Mouse (Mus musculus): ENCODE results near the gene Prpf8.
"Not testable (repeated sequence)": the region's sequence is repeated elsewhere in the genome, so short reads cannot be mapped to it uniquely, and the experiment has no call there.

Gene Prpf8

DNA sequence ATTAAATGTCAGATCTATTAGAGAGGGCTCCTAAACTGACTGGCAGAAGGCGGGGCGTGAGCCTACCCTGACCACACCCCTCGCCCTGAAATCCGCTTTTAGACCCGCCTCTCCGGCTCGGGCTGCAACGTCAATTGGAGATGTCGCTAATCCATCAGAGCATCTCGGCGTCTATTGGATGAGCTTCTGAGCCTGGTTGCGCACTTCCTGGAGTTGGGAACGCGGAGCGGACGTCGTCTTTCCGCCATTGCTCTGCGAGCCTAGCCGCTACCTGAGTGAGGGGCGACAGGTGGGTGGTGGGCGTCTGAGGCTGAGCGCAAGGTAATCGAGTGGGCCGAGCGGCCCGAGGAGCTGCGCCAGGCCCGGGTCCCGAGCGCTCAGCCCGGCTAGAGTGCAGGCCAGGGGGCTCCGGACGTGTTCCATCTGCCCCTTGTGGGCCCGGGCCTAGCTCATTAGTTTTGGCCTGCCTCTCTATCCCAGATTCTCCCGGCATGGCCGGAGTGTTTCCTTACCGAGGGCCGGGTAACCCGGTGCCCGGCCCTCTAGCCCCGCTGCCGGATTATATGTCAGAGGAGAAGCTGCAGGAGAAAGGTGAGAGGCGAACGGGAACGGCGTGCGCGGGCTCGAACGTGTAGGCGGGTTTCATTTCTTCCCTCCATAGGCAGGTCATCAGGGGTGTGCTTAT lies at the start of gene Prpf8:
Gene Prpf8, plus strand, starts transcription at position 216 of the 685 bp plus-strand sequence.
- peak; percentile 97 for DNase-seq (ENCODE audit: low read depth)

DNA sequence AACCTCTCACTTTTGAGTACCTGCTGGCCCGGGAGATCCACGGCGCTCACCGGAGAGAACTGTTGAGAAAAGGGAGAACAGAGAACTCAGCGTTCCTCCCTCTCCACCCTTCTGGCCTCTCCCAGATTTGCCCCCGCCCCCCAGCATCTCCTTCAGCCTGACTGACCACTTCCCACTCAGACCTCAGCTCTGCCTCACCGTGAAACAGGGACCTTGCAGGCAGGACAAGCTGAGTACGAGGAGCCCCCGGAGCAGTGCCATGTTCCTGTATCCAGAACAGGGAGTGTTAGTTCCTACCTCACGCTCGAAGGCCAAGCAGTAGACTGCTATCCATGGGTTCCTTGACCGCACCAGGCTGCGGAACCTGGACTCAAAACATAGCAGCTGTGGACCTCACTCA lies 48.4 kb upstream of the Prpf8 start:
- DNase-seq (ENCODE audit: low read depth) = no peak

DNA sequence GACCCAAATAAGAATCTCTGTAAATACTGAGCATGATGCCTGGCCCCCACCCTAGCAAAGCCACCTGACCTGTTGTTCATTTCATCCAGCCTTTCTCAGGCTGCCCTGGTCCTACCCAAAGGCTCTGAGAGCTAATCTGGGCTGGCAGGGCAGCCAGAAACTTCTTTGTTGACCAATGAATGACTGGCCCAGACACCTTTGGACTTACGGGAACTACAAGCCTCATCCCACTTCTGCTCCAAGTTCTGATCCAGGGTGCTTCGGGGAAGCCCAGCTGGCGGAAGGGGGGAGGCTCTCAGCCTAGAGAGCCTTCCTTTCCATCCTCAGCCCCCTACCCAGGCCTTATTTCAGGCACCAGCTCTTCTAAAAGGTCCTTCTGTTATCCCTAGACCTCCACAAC lies 47.8 kb upstream of the Prpf8 start:
- no peak for DNase-seq (ENCODE audit: low read depth)

DNA sequence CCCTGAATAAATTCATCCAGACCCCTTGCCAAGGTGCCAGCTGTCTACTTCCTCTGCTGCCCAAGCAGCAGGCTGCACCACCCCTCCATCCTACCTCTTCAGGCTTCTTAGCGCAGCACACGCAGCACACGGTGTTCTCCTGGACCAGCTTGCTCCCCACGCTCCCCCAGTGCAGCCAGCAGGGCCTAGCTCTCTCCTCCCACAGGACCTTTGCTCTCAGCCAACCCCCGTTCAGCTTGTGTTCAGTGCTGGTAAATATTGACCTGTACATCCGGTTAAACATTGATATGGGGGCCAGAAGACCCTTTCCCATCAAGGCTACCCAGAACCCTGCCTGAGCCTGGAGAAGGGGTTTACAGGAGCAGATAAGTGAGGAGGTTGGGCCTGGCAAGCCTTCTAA lies 47.3 kb upstream of the Prpf8 start, which contains the start of gene Serpinf2:
Gene Serpinf2, minus strand, starts transcription at position 229 of the 400 bp plus-strand sequence.
- DNase-seq (ENCODE audit: low read depth) = no peak

DNA sequence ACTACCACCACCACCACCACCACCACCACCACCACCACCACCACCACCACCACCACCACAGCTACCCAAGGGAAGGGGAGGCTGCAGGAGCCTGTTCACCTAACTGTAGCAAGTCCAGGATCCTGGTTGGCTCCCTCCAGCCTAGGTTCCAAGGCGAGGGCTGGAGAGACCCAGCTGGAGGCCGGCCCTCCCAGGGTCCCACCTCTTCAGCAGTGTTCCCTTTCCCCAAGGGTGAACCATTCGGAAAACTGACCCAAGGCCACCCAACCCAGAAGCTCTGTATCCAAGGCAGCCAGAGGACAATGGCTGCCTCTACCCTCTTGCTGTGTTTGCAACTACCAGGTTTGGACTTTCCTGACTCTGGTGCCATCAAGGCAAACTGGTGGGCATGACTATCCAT lies 46.7 kb upstream of the Prpf8 start:
- no peak for DNase-seq (ENCODE audit: low read depth)

DNA sequence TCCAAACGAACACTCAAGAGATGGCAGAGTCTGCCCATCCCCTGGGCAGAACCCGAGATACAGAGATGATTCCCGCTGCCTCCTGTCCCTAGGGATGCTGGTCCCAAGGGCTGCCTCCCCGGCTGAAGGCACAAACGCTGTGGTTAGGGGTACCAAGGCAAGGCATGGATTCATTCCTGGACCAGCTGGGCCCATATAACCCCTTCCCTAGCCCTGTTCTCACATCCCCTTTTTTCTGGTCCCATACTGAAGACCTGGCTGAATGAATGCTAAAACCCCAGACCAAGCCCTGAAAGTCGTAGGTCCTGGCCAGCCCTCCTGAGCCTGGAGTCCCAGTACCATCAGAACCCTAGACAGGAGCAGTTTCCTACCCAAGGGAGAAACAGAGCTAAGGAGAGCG lies 45.6 kb upstream of the Prpf8 start:
- no peak for DNase-seq (ENCODE audit: low read depth)

DNA sequence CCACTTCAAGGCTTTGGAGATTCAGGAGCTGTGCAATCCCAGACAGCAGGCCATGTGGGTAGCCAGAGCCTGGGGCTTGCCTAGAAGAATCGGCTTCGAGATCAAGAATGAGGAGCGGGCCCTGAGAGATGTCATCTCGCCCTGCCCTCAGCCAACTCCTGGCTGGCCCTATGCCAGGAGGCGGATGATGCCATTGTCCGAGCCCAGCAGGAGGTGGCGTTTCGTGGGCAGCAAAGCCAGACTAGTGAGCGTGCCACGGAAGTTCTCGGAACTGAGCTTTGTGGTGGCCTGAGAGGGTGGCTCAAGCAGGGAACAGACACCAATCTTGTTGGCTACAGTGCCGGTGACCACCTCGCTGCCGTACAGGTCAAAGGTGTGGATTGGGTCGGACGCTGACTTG lies 45.0 kb upstream of the Prpf8 start:
- DNase-seq (ENCODE audit: low read depth) = no peak

DNA sequence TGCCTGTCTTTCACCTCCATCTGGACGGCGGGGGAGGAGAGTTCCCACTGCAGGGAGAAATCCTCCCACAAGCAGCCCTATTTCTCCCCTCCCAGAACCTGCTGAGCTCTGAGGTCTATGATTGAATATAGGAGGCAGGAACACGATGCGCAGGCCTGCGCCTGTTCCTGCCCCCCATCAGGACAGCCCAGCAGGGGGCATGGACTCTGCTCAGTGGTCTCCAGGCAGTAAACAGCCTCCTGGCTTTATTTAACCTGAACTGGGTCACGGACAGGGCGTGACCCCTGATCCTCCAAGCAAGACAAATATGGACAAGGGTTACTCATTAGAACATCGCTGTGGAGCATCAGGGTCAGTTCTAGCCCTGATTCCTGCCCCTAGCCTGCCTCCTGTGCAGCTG lies 42.9 kb upstream of the Prpf8 start:
- DNase-seq (ENCODE audit: low read depth) = no peak

DNA sequence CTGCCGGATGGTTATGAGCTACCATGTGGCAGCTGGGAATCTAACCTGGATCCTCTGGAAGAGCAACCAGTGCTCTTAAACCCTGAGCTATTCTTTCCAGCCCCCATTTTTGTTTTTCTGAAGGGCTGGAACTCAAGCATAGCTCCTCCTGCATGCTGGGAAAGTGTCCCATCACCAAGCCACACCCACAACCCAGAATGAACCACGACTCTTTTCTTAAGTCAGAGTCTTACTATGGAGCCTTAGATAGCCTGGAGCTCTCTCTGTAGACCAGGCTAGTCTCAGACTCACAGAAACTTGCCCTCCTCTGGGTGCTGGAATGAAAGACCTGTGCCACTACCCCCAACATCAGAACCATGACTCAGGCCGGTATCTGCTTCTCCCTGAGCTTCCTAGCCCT lies 38.0 kb upstream of the Prpf8 start:
- DNase-seq (ENCODE audit: low read depth) = no peak

DNA sequence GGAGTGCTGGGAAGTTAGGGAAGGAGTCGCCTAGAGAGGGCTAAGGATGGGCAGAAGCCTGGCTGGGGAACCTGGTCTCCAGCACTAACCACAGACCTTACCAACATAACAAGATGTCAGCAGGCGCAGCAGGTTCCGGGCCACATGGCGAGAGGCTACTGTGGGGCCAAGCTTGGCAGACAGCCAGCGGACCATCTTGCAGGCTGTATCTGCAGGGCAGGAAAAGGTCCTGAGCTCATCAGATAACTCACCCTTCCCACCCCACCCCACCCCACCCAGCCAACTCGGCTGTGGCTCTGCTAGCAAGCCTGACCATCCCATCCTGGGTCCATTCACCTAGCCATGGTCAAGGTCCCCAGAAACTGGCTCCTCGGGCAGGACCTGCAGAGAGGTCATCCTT lies 36.9 kb upstream of the Prpf8 start:
- DNase-seq (ENCODE audit: low read depth) = no peak

DNA sequence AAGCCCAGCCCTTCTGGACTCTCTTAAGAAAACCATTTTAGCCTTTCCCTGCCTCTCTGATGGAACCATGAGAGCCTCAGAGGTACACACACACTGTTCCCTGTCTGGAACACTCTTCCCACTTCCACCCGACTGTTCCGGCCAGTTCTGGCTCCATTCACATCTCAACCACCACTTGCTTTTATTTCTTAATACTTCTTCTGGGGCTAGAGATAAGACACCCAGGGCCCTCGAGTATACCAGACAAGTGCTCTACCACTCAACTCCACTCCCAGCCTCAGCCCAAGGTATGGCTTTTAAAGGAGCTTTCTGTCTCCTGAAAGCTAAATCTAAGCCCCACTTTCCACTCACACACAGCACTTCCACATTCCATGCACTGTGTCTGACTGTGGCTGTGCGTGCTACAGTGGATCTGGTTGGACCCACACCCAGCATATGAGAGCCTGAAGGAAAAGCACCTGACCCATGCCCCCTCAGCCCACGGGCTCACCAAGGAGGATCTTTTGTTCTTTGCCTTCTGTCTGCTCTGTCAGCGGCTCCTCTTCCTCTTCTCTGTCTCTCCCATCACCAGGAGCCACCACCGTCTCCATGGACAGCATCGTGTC lies 36.2 kb upstream of the Prpf8 start:
- DNase-seq (ENCODE audit: low read depth) = no peak

DNA sequence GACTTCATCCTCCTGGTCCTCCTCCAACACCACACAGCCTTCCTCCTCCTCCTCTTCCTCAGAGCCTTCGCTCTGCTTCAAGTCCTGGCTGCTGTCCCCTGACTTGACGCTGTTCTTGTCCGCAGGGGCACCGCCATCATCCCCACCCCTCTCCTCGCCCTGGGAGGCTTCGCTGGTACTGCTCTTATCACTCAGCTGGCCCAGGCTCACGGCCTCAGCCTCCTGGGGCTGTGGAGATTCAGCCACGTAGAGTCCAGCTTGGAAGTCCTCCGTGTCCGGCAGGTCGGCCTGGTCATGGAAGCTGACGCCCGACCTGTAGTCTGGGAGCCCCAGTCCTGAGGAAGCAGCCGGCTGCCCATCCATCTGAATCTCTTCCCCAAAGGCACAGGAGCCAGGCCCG lies 35.7 kb upstream of the Prpf8 start:
- DNase-seq (ENCODE audit: low read depth) = no peak

DNA sequence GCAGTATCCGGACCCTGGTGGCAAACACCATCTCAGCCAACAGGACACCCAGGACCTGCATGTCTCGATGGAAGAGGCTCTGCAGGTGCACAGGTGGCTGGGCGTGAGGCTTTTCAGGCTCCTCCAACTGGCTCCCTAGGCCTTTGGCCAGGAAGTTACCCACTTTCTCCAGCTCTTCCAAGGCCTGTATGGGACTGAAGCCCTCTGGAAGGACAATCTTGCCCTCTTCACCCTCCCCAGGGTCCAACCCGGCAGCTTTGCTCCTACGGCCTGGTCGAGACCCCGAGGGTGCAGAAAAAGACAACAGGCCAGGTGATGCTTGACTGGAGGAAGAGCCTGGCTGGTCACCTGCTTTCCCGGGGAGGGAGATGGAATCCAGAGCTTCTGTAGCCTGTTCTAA lies 34.5 kb upstream of the Prpf8 start:
- DNase-seq (ENCODE audit: low read depth) = no peak

DNA sequence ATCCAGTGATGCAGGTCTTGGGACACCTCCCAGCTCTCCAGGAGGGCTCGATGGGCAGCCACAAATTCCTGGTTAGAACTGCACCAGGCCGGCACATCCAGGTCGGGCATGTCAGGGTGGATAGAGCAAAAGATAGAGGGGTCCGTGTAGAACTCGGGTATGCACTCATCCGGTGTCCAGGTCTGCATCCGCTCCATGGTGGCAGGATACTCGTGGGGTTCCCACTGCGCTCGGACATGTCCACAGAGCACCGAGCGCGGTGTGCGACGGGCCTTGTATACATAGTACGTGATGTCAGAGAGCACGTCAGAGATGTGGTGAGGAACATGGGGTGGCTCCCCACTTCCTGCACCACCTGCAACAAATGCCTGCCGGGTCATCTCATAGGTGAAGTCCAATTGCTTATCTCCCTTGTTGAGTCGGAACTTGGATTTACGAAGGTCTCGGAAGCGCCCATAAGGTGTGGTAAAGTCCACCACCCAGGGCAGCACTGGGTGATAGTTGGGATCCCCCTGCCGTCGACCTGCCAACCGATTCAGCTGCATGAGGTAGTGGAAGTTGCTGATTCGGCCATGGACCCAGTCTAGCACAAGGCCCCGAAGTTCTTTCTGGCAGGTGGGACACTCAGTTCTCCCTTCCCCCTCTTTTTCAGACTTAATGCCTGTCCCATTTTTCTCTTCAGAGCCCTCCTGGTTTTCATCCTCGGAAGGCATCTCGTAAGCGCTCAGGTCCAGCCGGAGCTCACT lies 33.6 kb upstream of the Prpf8 start:
- no peak for DNase-seq (ENCODE audit: low read depth)

DNA sequence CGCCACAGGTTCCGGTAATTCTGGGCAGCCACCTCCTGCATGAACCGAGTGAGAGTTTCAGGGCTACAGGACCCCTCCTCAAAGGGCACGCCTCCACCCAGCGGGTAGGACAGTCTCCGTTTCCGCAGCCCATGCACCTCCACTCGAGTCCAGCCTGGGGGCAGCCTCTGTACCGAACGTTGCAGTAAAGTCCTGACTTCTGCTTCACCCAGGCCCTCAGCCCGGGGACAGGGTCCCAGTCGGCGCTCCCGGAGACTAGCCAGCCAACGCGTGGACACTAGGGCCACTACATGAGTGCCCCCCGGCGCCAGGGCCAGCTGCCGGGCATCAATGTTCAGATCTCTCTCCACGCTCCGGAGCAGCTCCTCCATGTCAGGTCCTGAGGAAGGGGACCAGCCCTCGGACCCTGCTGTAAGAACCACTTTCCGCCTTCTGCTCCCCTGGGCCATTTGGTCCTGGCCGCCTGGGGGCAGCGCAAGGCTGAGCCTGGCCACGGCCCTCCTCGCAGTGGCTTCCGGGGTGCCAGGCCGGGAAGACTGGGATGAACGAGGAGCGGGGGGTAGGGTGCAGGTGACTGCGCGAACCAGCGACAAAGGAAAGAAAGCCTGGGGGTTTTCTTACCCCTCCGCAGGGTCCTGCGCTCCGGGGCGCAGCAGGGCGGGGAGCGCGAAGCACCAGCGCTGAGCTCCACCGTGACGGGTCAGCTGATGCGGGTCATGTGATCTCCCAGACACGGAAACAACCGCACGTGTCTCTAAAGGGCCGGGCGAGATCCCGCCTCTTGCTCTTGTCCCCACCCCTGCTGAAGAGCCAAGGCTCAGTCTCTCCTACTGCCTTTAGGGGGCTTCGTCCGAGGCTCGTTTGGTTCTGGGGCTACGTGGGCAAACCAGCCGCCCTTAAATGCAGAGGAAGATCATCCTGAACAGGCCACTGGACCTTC lies 32.4 kb upstream of the Prpf8 start, which contains the start of gene Wdr81:
Gene Wdr81, minus strand, starts transcription at position 727 of the 940 bp plus-strand sequence.
- DNase-seq (ENCODE audit: low read depth) = peak; percentile 72

DNA sequence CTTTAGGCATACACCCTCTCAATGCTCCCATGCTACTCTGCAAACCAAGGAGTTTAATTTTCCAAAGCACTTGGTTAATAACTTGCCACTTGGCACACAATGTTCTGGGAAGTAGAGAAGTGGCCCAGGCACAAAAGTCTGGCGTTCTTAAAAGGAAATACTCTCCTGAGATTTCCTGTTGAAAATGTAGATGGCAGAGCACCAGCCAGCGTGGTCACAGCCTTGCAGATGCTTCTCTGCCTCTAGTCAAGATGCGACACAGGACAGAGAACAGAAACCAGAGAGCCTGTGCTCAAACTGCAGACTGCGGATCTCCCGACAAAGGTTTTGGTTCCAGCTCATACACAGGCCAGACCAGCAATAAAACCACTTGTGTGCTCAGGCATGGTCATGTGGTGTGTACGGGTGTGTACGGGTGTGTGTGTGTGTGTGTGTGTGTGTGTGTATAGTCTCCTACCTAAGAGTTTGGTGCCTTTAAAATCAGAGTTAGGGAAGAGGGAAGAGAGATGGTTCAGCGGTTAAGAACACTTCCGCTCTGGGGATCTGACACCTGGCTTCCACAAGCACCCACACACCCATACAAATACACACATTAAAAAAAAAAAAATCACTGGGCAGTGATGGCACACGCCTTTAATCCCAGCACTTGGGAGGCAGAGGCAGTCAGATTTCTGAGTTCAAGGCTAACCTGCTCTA lies 31.4 kb upstream of the Prpf8 start:
- peak; percentile 14 for DNase-seq (ENCODE audit: low read depth)

DNA sequence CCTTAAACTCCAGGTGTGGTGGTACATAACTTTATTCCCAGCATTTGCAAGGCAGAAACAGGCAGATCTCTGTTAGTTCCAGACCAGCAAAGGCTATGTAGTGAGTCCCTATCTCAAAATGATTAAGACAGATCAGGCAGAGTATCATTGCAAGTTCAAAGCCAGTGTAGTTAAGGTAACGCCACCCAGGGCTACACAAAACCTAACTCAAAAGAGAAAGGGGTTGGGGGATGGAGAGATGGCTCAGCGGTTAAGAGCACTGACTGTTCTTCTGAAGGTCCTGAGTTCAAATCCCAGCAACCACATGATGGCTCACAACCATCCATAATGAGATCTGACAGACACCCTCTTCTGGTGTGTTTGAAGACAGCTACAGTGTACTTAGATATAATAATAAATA lies 30.6 kb upstream of the Prpf8 start:
- DNase-seq (ENCODE audit: low read depth) = not testable (repeated sequence)

DNA sequence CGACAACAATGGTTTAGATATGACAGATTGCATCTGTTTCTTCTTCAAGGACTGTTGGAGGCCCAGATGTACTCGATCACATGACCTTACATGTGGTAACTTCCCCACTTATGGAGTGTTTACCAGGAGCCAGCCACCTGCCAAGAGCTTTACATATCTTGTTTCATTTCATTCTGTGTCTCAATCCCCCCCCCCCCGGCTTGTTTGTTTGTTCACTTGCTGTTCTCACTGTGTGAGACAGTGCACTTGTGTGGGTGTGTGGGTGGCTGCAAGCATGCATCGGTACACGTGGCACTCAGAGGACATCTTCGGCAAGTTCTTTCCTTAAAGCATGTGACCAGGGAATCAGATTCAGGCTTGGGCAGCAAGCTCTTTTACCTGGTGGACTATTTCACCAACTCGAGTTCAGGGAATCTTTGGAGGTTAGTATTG lies 30.2 kb upstream of the Prpf8 start:
- DNase-seq (ENCODE audit: low read depth) = no peak

DNA sequence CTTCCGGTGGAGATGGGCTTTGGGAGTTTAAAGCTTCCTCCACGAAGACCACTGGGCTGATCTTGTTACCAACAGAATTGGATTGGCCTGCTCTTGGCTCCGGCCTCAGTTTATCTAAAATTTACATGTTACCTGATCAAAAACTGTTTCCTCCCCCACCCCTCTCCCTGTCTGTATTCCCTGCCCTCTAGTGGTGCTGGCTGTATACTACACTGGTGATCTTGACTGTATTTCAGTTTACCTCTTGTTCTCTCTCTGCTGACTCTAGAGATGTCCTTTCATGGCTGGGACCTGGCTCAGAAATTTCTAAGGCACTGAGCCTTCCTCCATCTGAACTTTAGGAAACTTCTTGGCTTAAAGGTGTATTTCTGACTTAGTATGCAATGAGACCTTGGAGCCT lies 28.4 kb upstream of the Prpf8 start:
- DNase-seq (ENCODE audit: low read depth) = peak; percentile 29

DNA sequence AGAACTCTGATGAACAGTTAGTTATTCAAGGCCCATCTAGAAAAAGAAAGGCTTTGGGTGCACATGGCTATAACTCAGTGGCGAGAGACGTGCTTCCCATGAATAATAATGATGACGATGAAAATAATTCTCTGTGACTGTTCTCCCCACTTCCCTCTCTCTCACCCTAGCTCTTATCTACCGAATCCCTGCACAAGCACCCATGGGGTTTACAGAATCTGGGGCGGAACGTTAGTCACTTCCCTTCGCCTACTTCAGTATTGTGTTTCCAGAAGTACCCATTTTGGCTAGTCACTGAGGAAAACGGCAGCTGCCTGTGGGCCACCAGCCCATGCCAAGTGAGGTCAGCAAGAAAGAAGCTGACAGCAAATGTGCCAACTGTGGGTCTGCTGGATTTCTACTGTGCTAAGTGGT lies 28.0 kb upstream of the Prpf8 start:
- peak; percentile 83 for DNase-seq (ENCODE audit: low read depth)

DNA sequence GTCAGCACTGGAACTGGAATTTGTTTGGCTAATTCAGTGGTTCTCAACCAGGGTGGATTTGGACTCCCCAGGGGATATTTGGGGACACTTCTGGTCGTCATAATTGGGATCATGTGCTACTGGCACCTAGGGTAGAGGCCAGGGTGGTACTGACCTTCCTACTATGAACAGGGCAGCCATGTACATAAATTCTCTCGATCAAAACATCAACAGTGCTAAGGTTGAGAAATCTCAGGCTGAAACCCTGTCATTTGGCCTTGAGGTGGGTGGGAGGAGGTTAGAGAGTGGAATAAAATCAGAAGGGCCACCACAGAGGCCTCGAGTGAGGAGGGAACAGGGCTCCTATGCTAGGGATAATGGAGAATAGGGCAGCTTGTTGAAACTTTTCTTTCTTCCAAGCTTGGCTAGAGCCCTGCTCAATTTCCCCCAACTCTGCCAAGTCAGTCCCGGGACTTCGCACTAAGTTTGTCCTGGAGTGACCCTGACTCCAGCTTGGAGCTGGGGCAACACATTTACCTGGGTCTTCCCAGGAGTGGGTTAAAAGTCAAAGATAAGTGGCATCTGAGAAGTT lies 27.4 kb upstream of the Prpf8 start:
- DNase-seq (ENCODE audit: low read depth) = peak; percentile 43

Data from fibroblast of lung, adult 2 months (primary cell).